Mouse (Mus musculus) G1E (cell line): Measurements from ENCODE around the gene Tmem270. TPM values are rescaled to one million over a fixed set of nuclear protein-coding genes. Genes with fewer than 3 reads are reported as not detected.

Source experiments
- ATAC-seq: 2 replicates; pipeline ENCODE4 v1.8.0; 2016; ENCODE audit warnings: mild to moderate bottlenecking; ENCODE audit not compliant: insufficient number of reproducible peaks, poor library complexity, low FRiP score, severe bottlenecking; ENCODE audit errors: extremely low read depth
- DNase-seq: peaks from one replicate; pipeline ENCODE4 v3.0.0; 2012; ENCODE audit warnings: low spot score
- H3K27me3 ChIP-seq: 2 replicates; pipeline ENCODE4 v1.6.1; 2012; ENCODE audit warnings: mild to moderate bottlenecking, low read length, inconsistent platforms; ENCODE audit not compliant: insufficient read depth
- H3K36me3 ChIP-seq: replicated peaks from 2 replicates; pipeline ENCODE3; 2012; ENCODE audit warnings: mild to moderate bottlenecking, inconsistent platforms
- H3K4me1 ChIP-seq: 2 replicates; pipeline ENCODE4 v1.6.1; 2012; ENCODE audit warnings: low read depth, low read length, inconsistent platforms, mixed read lengths; ENCODE audit not compliant: insufficient read depth
- H3K4me3 ChIP-seq: 2 replicates; pipeline ENCODE4 v1.5.1; 2012; ENCODE audit warnings: low read depth, mild to moderate bottlenecking, inconsistent platforms, low read length, moderate library complexity, mixed read lengths
- H3K9me3 ChIP-seq: replicated peaks from 2 replicates; pipeline ENCODE4 v1.6.1; 2012; ENCODE audit warnings: inconsistent platforms
- CTCF ChIP-seq: IDR thresholded peaks from 2 replicates; pipeline ENCODE4 v1.5.1; 2012; ENCODE audit warnings: low read depth, low read length, inconsistent platforms, mixed read lengths
- GATA1 ChIP-seq: IDR thresholded peaks from 2 replicates; pipeline ENCODE4 v1.6.1; 2012; ENCODE audit warnings: borderline replicate concordance, low read length, inconsistent platforms, mixed read lengths
- GATA2 ChIP-seq: IDR thresholded peaks from 2 replicates; pipeline ENCODE4 v1.6.1; 2012; ENCODE audit warnings: low read depth, low read length, inconsistent platforms, borderline replicate concordance
- POLR2AphosphoS5 ChIP-seq: IDR thresholded peaks from 2 replicates; pipeline ENCODE4 v1.6.1; 2012; ENCODE audit warnings: low read depth, low read length, inconsistent platforms; ENCODE audit not compliant: insufficient replicate concordance
- TAL1 ChIP-seq: conservative IDR thresholded peaks from 2 replicates; pipeline ENCODE4 v1.6.1; 2012; ENCODE audit warnings: low read depth, low read length, inconsistent platforms, mixed read lengths
- polyA plus RNA-seq: library from polyadenylated mRNA; stranded (reverse); fragments of >175 nt; gene quantifications from 2 replicates; pipeline ENCODE4 v1.2.3, GENCODE M21; 2012
- total RNA-seq, 2 experiments: library from RNA; stranded (forward) in 1 of 2; stranded (reverse) in 1 of 2; fragments of 200-1000 nt in 1 of 2; fragments of >200 nt in 1 of 2; fragmentation: Nextera tagmentation in 1 of 2; gene quantifications; 2 replicates each; pipeline ENCODE4 v1.2.3; 2014 to 2017

The Tmem270 gene
- total and polyA plus RNA-seq, 3 experiments, result not detected

GRCm38 (mm10) chr5:134892717-134893116 lies 13.8 kb downstream of the Tmem270 start:
- no peaks in the 10 kb centered on the region for H3K36me3 ChIP-seq
- ATAC-seq (no peak), DNase-seq (no peak)
- 0 out of 2 replicates have a peak, but pooled peaks cover 3% of the 10 kb centered on the region for H3K9me3 ChIP-seq
- TF ChIP-seq CTCF (no peak), GATA1 (no peak), TAL1 (no peak), POLR2AphosphoS5 (no peak), GATA2 (no peak)
- H3K4me3 ChIP-seq, result no peak overlapping the region
- peaks cover 24% of the 10 kb centered on the region for H3K27me3 ChIP-seq
- no peaks in the 10 kb centered on the region for H3K4me1 ChIP-seq

GRCm38 (mm10) chr5:134891552-134891951 lies 15.0 kb downstream of the Tmem270 start:
- Histone ChIP-seq H3K9me3 (0 out of 2 replicates have a peak, but pooled peaks cover 3% of the 10 kb centered on the region), H3K4me1 (no peaks in the 10 kb centered on the region), H3K4me3 (no peak overlapping the region), H3K36me3 (no peaks in the 10 kb centered on the region), H3K27me3 (peaks cover 19% of the 10 kb centered on the region)
- no peak for TF ChIP-seq TAL1
- TF ChIP-seq GATA2, result no peak
- no peak for TF ChIP-seq POLR2AphosphoS5
- TF ChIP-seq CTCF, result no peak
- no peak for TF ChIP-seq GATA1
- no peak for DNase-seq
- ATAC-seq, result no peak

- Histone ChIP-seq H3K27me3 (peaks cover 19% of the 10 kb centered on the region), H3K4me3 (no peak overlapping the region)
Observed at GRCm38 (mm10) chr5:134890601-134891054, 15.9 kb downstream of the Tmem270 start.

GRCm38 (mm10) chr5:134888505-134888904 lies 18.0 kb downstream of the Tmem270 start:
- DNase-seq, result no peak
- Histone ChIP-seq H3K4me1 (no peaks in the 10 kb centered on the region), H3K27me3 (peaks cover 13% of the 10 kb centered on the region; the same call in 1 of the 2 replicates), H3K4me3 (no peak overlapping the region), H3K36me3 (no peaks in the 10 kb centered on the region), H3K9me3 (0 out of 2 replicates have a peak, but pooled peaks cover 3% of the 10 kb centered on the region)
- ATAC-seq, result no peak
- TF ChIP-seq POLR2AphosphoS5 (no peak), TAL1 (no peak), GATA2 (no peak), GATA1 (no peak), CTCF (no peak)

More at GRCm38 (mm10) chr5:134890601-134891054, 15.9 kb downstream of the Tmem270 start:
- H3K36me3 ChIP-seq, result no peaks in the 10 kb centered on the region
- no peak for ATAC-seq
- no peaks in the 10 kb centered on the region for H3K4me1 ChIP-seq
- H3K9me3 ChIP-seq, result 0 out of 2 replicates have a peak, but pooled peaks cover 3% of the 10 kb centered on the region
- TF ChIP-seq GATA2, result no peak
- TF ChIP-seq POLR2AphosphoS5, result no peak
- no peak for TF ChIP-seq GATA1
- TF ChIP-seq TAL1, result no peak
- TF ChIP-seq CTCF, result no peak
- DNase-seq, result no peak

- TF ChIP-seq GATA1 (no peak), POLR2AphosphoS5 (no peak)
- H3K36me3 ChIP-seq, result no peaks in the 10 kb centered on the region
- H3K4me3 ChIP-seq, result no peak overlapping the region
- DNase-seq, result no peak
- H3K9me3 ChIP-seq, result 0 out of 2 replicates have a peak, but pooled peaks cover under 1% of the 10 kb centered on the region
- no peaks in the 10 kb centered on the region for H3K4me1 ChIP-seq
- H3K27me3 ChIP-seq, result peaks cover 15% of the 10 kb centered on the region; the same call in 1 of the 2 replicates
- ATAC-seq, result no peak
Observed at GRCm38 (mm10) chr5:134887447-134888335, 18.8 kb downstream of the Tmem270 start.

GRCm38 (mm10) chr5:134883077-134883476 lies 23.5 kb downstream of the Tmem270 start:
- TF ChIP-seq GATA1 (no peak), POLR2AphosphoS5 (no peak), CTCF (no peak), GATA2 (no peak), TAL1 (no peak)
- H3K9me3 ChIP-seq, result no peaks in the 10 kb centered on the region
- no peaks in the 10 kb centered on the region for H3K4me1 ChIP-seq
- peaks cover 18% of the 10 kb centered on the region; the same call in 1 of the 2 replicates for H3K27me3 ChIP-seq
- no peak for ATAC-seq
- H3K4me3 ChIP-seq, result no peak overlapping the region
- H3K36me3 ChIP-seq, result no peaks in the 10 kb centered on the region
- no peak for DNase-seq
